Mouse (Mus musculus) erythroblast, embryonic 14.5 days (primary cell): ENCODE data around the gene Tcea3.

ENCODE experiments used
- GATA1 ChIP-seq: IDR thresholded peaks from 2 replicates; pipeline ENCODE4 v1.6.1; 2012; ENCODE audit warnings: low read length, inconsistent platforms, mixed read lengths
- TAL1 ChIP-seq: IDR thresholded peaks from 3 replicates; pipeline ENCODE4 v1.6.1; 2012; ENCODE audit warnings: low read length, inconsistent platforms, mixed read lengths

DNA sequence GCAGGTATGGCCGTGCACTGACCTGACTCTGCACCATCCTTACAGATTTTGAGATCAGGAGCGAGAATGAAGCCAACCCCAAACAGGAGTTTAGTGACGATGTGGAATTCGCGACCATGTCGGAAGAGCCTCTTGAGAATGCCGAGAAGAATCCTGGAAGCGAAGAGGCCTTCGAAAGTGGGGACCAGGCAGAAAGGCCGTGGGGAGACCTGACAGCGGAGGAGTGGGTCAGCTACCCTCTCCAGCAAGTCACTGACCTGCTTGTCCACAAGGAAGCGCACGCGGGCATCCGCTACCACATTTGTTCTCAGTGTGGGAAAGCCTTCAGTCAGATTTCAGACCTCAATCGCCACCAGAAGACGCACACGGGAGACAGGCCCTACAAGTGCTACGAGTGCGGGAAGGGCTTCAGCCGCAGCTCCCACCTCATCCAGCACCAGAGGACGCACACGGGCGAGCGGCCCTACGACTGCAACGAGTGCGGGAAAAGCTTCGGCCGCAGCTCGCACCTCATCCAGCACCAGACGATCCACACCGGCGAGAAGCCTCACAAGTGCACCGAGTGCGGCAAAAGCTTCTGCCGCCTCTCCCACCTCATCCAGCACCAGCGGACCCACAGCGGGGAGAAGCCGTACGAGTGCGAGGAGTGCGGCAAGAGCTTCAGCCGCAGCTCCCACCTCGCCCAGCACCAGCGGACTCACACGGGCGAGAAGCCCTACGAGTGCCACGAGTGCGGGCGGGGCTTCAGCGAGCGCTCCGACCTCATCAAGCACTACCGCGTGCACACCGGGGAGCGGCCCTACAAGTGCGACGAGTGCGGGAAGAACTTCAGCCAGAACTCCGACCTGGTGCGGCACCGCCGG is 42.6 kb downstream of the Tcea3 start:
- no peak for TF ChIP-seq TAL1
- TF ChIP-seq GATA1 = no peak
